Mouse (Mus musculus): ENCODE results near the gene Mapk10.

Gene Mapk10

DNA sequence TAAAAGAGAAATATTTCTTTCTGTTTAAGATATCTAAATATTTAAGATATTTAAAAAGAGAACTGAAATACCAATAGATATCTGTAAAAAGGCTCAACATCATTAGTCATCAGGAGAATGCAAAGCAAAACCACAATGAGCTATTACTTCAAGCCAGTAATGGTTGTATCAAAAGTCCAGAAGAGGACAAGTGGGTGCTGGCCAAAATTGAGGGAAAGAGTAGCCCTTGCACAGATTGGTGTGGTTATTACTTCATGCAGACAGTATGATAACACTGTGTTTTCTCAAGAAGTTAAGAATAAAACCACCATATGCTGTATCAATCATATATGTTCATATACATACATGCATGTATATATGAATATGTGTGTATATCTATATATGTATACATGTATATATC lies 353.1 kb downstream of the Mapk10 start:
- no peak for DNase-seq (ENCODE audit: low spot score)
